Mouse (Mus musculus): ENCODE results near the gene Eif5a.

DNA sequence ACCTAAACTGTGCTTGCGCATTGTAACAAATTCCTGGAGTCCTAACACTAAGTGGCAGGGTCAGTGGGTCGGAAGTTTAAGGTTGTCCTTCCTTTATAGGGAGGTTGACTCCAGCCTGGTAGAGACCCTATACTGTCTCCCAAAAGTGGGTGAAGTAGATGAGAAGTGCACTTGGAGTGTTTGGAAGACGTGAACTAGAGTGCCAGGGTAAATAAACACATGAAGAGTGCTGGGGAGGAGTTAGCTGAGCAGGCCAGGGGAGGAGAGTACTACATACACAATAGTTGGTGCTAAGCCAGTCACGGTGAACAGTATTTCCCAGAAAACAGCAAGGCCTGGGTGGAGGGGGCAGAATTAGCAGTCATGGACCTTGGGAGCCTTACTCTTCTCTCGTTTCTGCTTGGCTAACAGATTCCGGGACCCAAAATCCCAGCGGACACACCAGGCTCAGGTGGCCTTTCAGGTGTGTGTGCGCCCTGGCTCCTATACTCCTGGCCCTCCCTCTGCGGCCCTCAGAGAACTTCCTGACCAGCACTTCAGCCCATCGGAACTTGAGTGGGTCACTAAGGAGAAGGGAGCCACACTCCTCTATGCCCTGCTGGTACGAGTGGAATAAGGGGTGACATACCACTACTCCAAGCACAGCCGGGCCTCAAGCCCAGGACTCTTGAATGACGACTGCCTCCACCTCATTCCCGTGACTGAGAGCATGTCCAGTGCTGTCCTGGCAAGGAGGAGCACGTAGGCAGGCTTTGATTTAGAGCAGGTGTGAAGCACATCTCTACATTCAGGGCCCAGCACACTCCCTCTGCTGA lies 8.8 kb downstream of the Eif5a start:
- TF ChIP-seq POLR2A (IDR thresholded peaks at IDR 0.05; ENCODE audit: low read depth, low read length) (no peak), CTCF (conservative IDR thresholded peaks at IDR 0.05; ENCODE audit: insufficient read depth, insufficient read length, low read depth, low read length) (no peak)

Data from kidney, adult 2 months (tissue).